Mouse (Mus musculus) MEL (cell line): ENCODE data around the gene Fbxl12. TPM values are rescaled to one million over a fixed set of nuclear protein-coding genes. Genes with fewer than 3 reads are reported as not detected.

ENCODE experiments used
- DNase-seq: peaks from one replicate; pipeline ENCODE4 v3.0.0; 2011; ENCODE audit warnings: low read depth, low spot score
- H3K27ac ChIP-seq: 2 replicates; pipeline ENCODE4 v1.5.1; 2012; ENCODE audit warnings: low read depth, mild to moderate bottlenecking, control low read depth, low read length, moderate library complexity; ENCODE audit not compliant: control insufficient read depth
- H3K27me3 ChIP-seq, 2 experiments: fragments of 150-350 bp in 1 of 2; sonication (generic) in 1 of 2; 2 replicates each; pipeline ENCODE4 v1.6.1; 2012; ENCODE audit warnings: low read length in 2 of 2, mild to moderate bottlenecking in 2 of 2, improper control_type of control experiment in 1 of 2, moderate library complexity in 1 of 2; ENCODE audit not compliant: insufficient read depth in 2 of 2, control insufficient read depth in 1 of 2
- H3K36me3 ChIP-seq, 2 experiments: 2 replicates each; pipeline ENCODE4 v1.6.1; 2012 to 2014; ENCODE audit warnings: low read length in 2 of 2, improper control_type of control experiment in 1 of 2, inconsistent platforms in 1 of 2, mild to moderate bottlenecking in 1 of 2; ENCODE audit not compliant: insufficient read depth in 2 of 2, control insufficient read depth in 1 of 2
- H3K4me1 ChIP-seq, 2 experiments: fragments of 150-350 bp in 1 of 2; sonication (generic) in 1 of 2; 2 replicates each; pipeline ENCODE4 v1.6.1; 2012; ENCODE audit warnings: low read length in 2 of 2, improper control_type of control experiment in 1 of 2, mild to moderate bottlenecking in 1 of 2; ENCODE audit not compliant: insufficient read depth in 2 of 2, control insufficient read depth in 1 of 2
- H3K4me3 ChIP-seq, 2 experiments: fragments of 150-350 bp in 1 of 2; sonication (generic) in 1 of 2; 2 replicates each; pipeline ENCODE4 v1.5.1; 2012; ENCODE audit warnings: low read depth in 2 of 2, low read length in 2 of 2, mild to moderate bottlenecking in 2 of 2, moderate library complexity in 2 of 2, control low read depth in 1 of 2, improper control_type of control experiment in 1 of 2; ENCODE audit not compliant: control insufficient read depth in 1 of 2, insufficient read depth in 1 of 2
- H3K79me2 ChIP-seq: 2 replicates; pipeline ENCODE4 v1.6.1; 2012; ENCODE audit warnings: mild to moderate bottlenecking, low read length, moderate library complexity; ENCODE audit not compliant: control insufficient read depth, poor library complexity, insufficient read depth
- H3K9ac ChIP-seq: 2 replicates; pipeline ENCODE4 v1.6.1; 2012; ENCODE audit warnings: low read depth, mild to moderate bottlenecking, control low read depth, low read length, moderate library complexity; ENCODE audit not compliant: control insufficient read depth, poor library complexity, severe bottlenecking
- H3K9me3 ChIP-seq: fragments of 150-350 bp; sonication (generic); replicated peaks from 2 replicates; pipeline ENCODE4 v1.6.1; 2012; ENCODE audit warnings: mild to moderate bottlenecking, low read length, improper control_type of control experiment, moderate library complexity; ENCODE audit not compliant: insufficient read depth
- BHLHE40 ChIP-seq: IDR thresholded peaks from 2 replicates; pipeline ENCODE4 v1.6.1; 2012; ENCODE audit warnings: low read depth, mild to moderate bottlenecking, inconsistent platforms, low read length, improper control_type of control experiment, borderline replicate concordance
- CHD1 ChIP-seq: IDR thresholded peaks from 2 replicates; pipeline ENCODE4 v1.6.1; 2012; ENCODE audit warnings: low read depth, mild to moderate bottlenecking, inconsistent platforms, low read length, improper control_type of control experiment
- E2F4 ChIP-seq: IDR thresholded peaks from 2 replicates; pipeline ENCODE4 v1.6.1; 2011; ENCODE audit warnings: low read depth, low read length, improper control_type of control experiment, borderline replicate concordance
- ELF1 ChIP-seq: IDR thresholded peaks from 2 replicates; pipeline ENCODE4 v1.6.1; 2014; ENCODE audit warnings: low read depth, mild to moderate bottlenecking, inconsistent platforms, low read length, improper control_type of control experiment, moderate library complexity
- EP300 ChIP-seq, 2 experiments: IDR thresholded peaks; 2 replicates each; pipeline ENCODE4 v1.6.1; 2011; ENCODE audit warnings: improper control_type of control experiment in 2 of 2, low read length in 2 of 2, low read depth in 1 of 2, mild to moderate bottlenecking in 1 of 2
- ETS1 ChIP-seq: IDR thresholded peaks from 2 replicates; pipeline ENCODE4 v1.6.1; 2012; ENCODE audit warnings: low read depth, mild to moderate bottlenecking, inconsistent platforms, low read length, improper control_type of control experiment, moderate library complexity
- GABPA ChIP-seq: IDR thresholded peaks from 2 replicates; pipeline ENCODE4 v1.6.1; 2012; ENCODE audit warnings: low read depth, mild to moderate bottlenecking, inconsistent platforms, low read length, improper control_type of control experiment, moderate library complexity
- GATA1 ChIP-seq: IDR thresholded peaks from 2 replicates; pipeline ENCODE4 v1.6.1; 2011; ENCODE audit warnings: low read depth, low read length, improper control_type of control experiment
- HCFC1 ChIP-seq: IDR thresholded peaks from 2 replicates; pipeline ENCODE4 v1.6.1; 2012; ENCODE audit warnings: low read depth, mild to moderate bottlenecking, inconsistent platforms, low read length, improper control_type of control experiment, moderate library complexity
- KAT2A ChIP-seq: conservative IDR thresholded peaks from 2 replicates; pipeline ENCODE4 v1.6.1; 2012; ENCODE audit warnings: low read depth, low read length, improper control_type of control experiment, inconsistent platforms
- MAFK ChIP-seq: IDR thresholded peaks from 2 replicates; pipeline ENCODE4 v1.6.1; 2011; ENCODE audit warnings: low read depth, mild to moderate bottlenecking, low read length, improper control_type of control experiment, borderline replicate concordance
- MXI1 ChIP-seq: IDR thresholded peaks from 2 replicates; pipeline ENCODE4 v1.6.1; 2011; ENCODE audit warnings: mild to moderate bottlenecking, low read depth, low read length, improper control_type of control experiment
- MYB ChIP-seq: IDR thresholded peaks from 2 replicates; pipeline ENCODE4 v1.6.1; 2011; ENCODE audit warnings: mild to moderate bottlenecking, low read depth, low read length, improper control_type of control experiment
- NRF1 ChIP-seq: IDR thresholded peaks from 2 replicates; pipeline ENCODE4 v1.6.1; 2014; ENCODE audit warnings: low read depth, mild to moderate bottlenecking, inconsistent platforms, low read length, improper control_type of control experiment, moderate library complexity; ENCODE audit not compliant: poor library complexity, insufficient read depth, severe bottlenecking
- POLR2A ChIP-seq, 2 experiments: IDR thresholded peaks; 2 replicates each; pipeline ENCODE4 v1.6.1; 2011 to 2012; ENCODE audit warnings: low read length in 2 of 2, mild to moderate bottlenecking in 2 of 2, control low read depth in 1 of 2, improper control_type of control experiment in 1 of 2, low read depth in 1 of 2, moderate library complexity in 1 of 2; ENCODE audit not compliant: control insufficient read depth in 1 of 2, insufficient read depth in 1 of 2, poor library complexity in 1 of 2
- POLR2AphosphoS2 ChIP-seq: IDR thresholded peaks from 2 replicates; pipeline ENCODE4 v1.6.1; 2011; ENCODE audit warnings: low read length, improper control_type of control experiment
- RAD21 ChIP-seq: IDR thresholded peaks from 2 replicates; pipeline ENCODE4 v1.6.1; 2011; ENCODE audit warnings: mild to moderate bottlenecking, low read depth, low read length, improper control_type of control experiment
- RCOR1 ChIP-seq: IDR thresholded peaks from 2 replicates; pipeline ENCODE4 v1.6.1; 2012; ENCODE audit warnings: low read depth, mild to moderate bottlenecking, inconsistent platforms, low read length, improper control_type of control experiment
- SIN3A ChIP-seq: IDR thresholded peaks from 2 replicates; pipeline ENCODE4 v1.6.1; 2012; ENCODE audit warnings: low read length, improper control_type of control experiment, inconsistent platforms
- TAL1 ChIP-seq: IDR thresholded peaks from 2 replicates; pipeline ENCODE4 v1.6.1; 2012; ENCODE audit warnings: mild to moderate bottlenecking, inconsistent platforms, low read length, moderate library complexity, mixed read lengths
- TCF12 ChIP-seq: IDR thresholded peaks from 2 replicates; pipeline ENCODE4 v1.6.1; 2014; ENCODE audit warnings: low read depth, mild to moderate bottlenecking, inconsistent platforms, low read length, improper control_type of control experiment, moderate library complexity
- UBTF ChIP-seq: IDR thresholded peaks from 2 replicates; pipeline ENCODE4 v1.6.1; 2012; ENCODE audit warnings: low read depth, mild to moderate bottlenecking, inconsistent platforms, low read length, improper control_type of control experiment, moderate library complexity, borderline replicate concordance; ENCODE audit not compliant: insufficient read depth
- USF1 ChIP-seq: IDR thresholded peaks from 2 replicates; pipeline ENCODE4 v1.6.1; 2014; ENCODE audit warnings: low read depth, mild to moderate bottlenecking, inconsistent platforms, low read length, improper control_type of control experiment, moderate library complexity
- USF2 ChIP-seq, 2 experiments: IDR thresholded peaks; 2 replicates each; pipeline ENCODE4 v1.6.1; 2011 to 2012; ENCODE audit warnings: improper control_type of control experiment in 2 of 2, low read length in 2 of 2, borderline replicate concordance in 1 of 2, inconsistent platforms in 1 of 2, low read depth in 1 of 2, mild to moderate bottlenecking in 1 of 2; ENCODE audit not compliant: insufficient read depth in 1 of 2
- ZC3H11A ChIP-seq: IDR thresholded peaks from 2 replicates; pipeline ENCODE4 v1.6.1; 2012; ENCODE audit warnings: low read depth, mild to moderate bottlenecking, inconsistent platforms, low read length, improper control_type of control experiment
- ZKSCAN1 ChIP-seq: IDR thresholded peaks from 2 replicates; pipeline ENCODE4 v1.6.1; 2012; ENCODE audit warnings: low read depth, mild to moderate bottlenecking, inconsistent platforms, low read length, improper control_type of control experiment, moderate library complexity
- ZMIZ1 ChIP-seq: IDR thresholded peaks from 2 replicates; pipeline ENCODE4 v1.6.1; 2012; ENCODE audit warnings: low read depth, mild to moderate bottlenecking, inconsistent platforms, low read length, improper control_type of control experiment, moderate library complexity
- polyA plus RNA-seq, 2 experiments: library from polyadenylated mRNA; stranded (reverse) in 1 of 2; unstranded in 1 of 2; fragments of >175 nt in 1 of 2; fragments of >200 nt in 1 of 2; gene quantifications; 2 replicates each; pipeline versions ENCODE4 v1.2.1 to v1.2.4; 2012; ENCODE audit warnings: low replicate concordance in 2 of 2, low read depth in 1 of 2; ENCODE audit not compliant: insufficient read length in 2 of 2, insufficient read depth in 1 of 2, missing spikeins in 1 of 2
- total RNA-seq: library from RNA; depleted of rRNA; stranded (reverse); fragments of 300-350 nt; gene quantifications from 2 replicates; pipeline ENCODE4 v1.2.3, GENCODE M21; 2012

The Fbxl12 gene
- total and polyA plus RNA-seq, 3 experiments: 16.4 to 44.0 TPM; not detected in 1

DNA sequence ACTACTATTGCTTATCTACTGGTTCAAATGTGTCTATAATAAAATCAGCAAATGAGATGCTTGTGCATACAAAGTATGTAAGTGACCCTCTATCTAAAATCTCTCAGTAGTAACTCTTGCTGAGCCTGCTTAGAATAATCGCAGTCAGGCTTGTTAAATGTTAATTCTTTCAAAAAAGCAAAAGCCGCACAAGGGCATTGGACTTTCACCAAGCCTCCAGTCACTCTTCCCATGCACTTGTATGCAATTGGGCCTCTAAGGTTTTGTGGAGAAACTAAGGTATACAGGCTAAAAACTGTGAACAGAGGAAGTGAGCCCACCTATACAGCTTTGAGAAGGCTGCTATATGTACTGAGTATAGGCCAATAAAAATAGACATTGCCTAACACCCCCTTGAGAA is 68.0 kb downstream of the Fbxl12 start:
- peaks cover 2 to 10% of the 10 kb centered on the region in 2 experiments; a peak in 3 of 4 replicates for H3K27me3 ChIP-seq
- H3K4me1 ChIP-seq: peaks cover 0 to 4% of the 10 kb centered on the region in 2 experiments; a peak in 2 of 4 replicates
- no peak for TF ChIP-seq ZC3H11A
- TF ChIP-seq HCFC1: no peak
- TF ChIP-seq USF1: no peak
- no peak for TF ChIP-seq MXI1
- TF ChIP-seq USF2 (IDR thresholded peaks at IDR 0.05; ENCODE audit: borderline replicate concordance in 1 of 2, insufficient read depth in 1 of 2, low read depth in 1 of 2, low read length in 2 of 2): no peak
- no peak for TF ChIP-seq CHD1
- no peak for TF ChIP-seq RCOR1
- TF ChIP-seq GABPA: no peak
- TF ChIP-seq ZKSCAN1: no peak
- no peak for TF ChIP-seq NRF1
- TF ChIP-seq, all 39 proteins: peak for 0
- Histone ChIP-seq H3K4me3 (no peak overlapping the region), H3K9ac (no peak overlapping the region), H3K27ac (no peak overlapping the region), H3K79me2 (no peaks in the 10 kb centered on the region; the same call in 1 of the 2 replicates), H3K9me3 (no peaks in the 10 kb centered on the region), H3K36me3 (no peaks in the 10 kb centered on the region)
- no peak for DNase-seq

DNA sequence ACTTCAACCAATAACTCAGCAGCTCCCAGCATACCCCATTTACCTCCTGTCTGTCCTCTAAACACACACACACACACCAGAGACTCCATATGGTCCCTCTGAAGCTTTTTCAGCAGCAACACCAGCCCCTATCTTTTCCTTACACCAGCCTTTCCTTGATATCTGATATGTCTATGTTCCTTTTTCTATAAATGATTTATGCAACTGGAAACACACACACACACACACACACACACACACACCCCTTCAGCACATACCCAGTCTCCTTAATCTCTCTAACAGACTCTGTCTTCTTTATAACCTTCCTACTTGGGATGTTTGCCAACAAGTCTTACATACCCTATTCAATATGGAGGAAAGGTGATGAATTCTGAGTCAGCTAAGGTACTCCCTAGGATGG is 73.5 kb downstream of the Fbxl12 start:
- peak; percentile 7; the same call in 1 of the 2 replicates for TF ChIP-seq TAL1
- no peak for TF ChIP-seq KAT2A
- no peak for TF ChIP-seq E2F4
- no peak for TF ChIP-seq RAD21
- TF ChIP-seq MAFK: no peak
- TF ChIP-seq SIN3A: no peak
- no peak for TF ChIP-seq BHLHE40
- TF ChIP-seq RCOR1: 0 out of 2 replicates have a peak, but pooled peaks have one; percentile 13
- TF ChIP-seq MXI1: no peak
- 0 out of 2 replicates have a peak, but pooled peaks have one; percentile 17 for TF ChIP-seq MYB
- peak; percentile 53 for TF ChIP-seq ETS1
- no peak for TF ChIP-seq UBTF
- TF ChIP-seq POLR2AphosphoS2: no peak
- TF ChIP-seq POLR2A (IDR thresholded peaks at IDR 0.05; ENCODE audit: control insufficient read depth in 1 of 2, insufficient read depth in 1 of 2, low read depth in 1 of 2, low read length in 2 of 2, poor library complexity in 1 of 2): no peak
- peak; percentile 70 to 75 for TF ChIP-seq EP300 (IDR thresholded peaks at IDR 0.05; ENCODE audit: low read depth in 1 of 2, low read length in 2 of 2)
- TF ChIP-seq ZC3H11A: no peak
- no peak for TF ChIP-seq USF1
- peak; percentile 58; the same call in 1 of the 2 replicates for TF ChIP-seq GATA1
- no peak for TF ChIP-seq ZMIZ1
- TF ChIP-seq ZKSCAN1: no peak
- TF ChIP-seq ELF1: no peak
- TF ChIP-seq USF2 (IDR thresholded peaks at IDR 0.05; ENCODE audit: borderline replicate concordance in 1 of 2, insufficient read depth in 1 of 2, low read depth in 1 of 2, low read length in 2 of 2): no peak
- peak; percentile 64; the same call in 1 of the 2 replicates for TF ChIP-seq TCF12
- peak; percentile 72 for DNase-seq
- Histone ChIP-seq H3K79me2 (no peaks in the 10 kb centered on the region), H3K9me3 (no peaks in the 10 kb centered on the region), H3K4me1 (peaks cover 0 to 12% of the 10 kb centered on the region in 2 experiments; a peak in 1 of 4 replicates), H3K36me3 (peaks cover 0 to 5% of the 10 kb centered on the region in 2 experiments; a peak in 2 of 4 replicates), H3K27ac (no peak overlapping the region), H3K4me3 (no peak overlapping the region), H3K9ac (no peak overlapping the region), H3K27me3 (peaks cover 0 to 1% of the 10 kb centered on the region in 2 experiments; a peak in 1 of 4 replicates)
